Mouse (Mus musculus): Measurements from ENCODE around the gene Zfp541. TPM values are rescaled to one million over a fixed set of nuclear protein-coding genes. Genes with fewer than 3 reads are reported as not detected.

Gene Zfp541
- polyA plus RNA-seq, 1 experiment from 2014 or later, result 0.14 TPM

GRCm38 (mm10) chr7:16042850-16043775 lies 18.5 kb upstream of the Zfp541 start:
- H3K27me3 ChIP-seq (ENCODE audit: control insufficient read depth, insufficient read depth, low read depth, low read length), result no peaks in the 10 kb centered on the region
- H3K36me3 ChIP-seq (ENCODE audit: control insufficient read depth, insufficient read depth, low read length), result no peaks in the 10 kb centered on the region
- no peak overlapping the region for H3K4me2 ChIP-seq (ENCODE audit: low read length)
- H3K9me3 ChIP-seq (replicated peaks; ENCODE audit: control insufficient read depth, low read length, poor library complexity, severe bottlenecking), result no peaks in the 10 kb centered on the region
- WGBS, result 76% methylated on average over 10 of the region's 10 CpGs
- no peak for ATAC-seq
- no peak overlapping the region for H3K9ac ChIP-seq (ENCODE audit: low read depth, low read length)
- H3K4me1 ChIP-seq (ENCODE audit: control insufficient read depth, insufficient read depth, low read length), result peaks cover 28% of the 10 kb centered on the region
- no peak overlapping the region for H3K27ac ChIP-seq (ENCODE audit: low read length)
- H3K4me3 ChIP-seq (ENCODE audit: low read depth, low read length), result no peak overlapping the region

- peaks cover 29% of the 10 kb centered on the region for H3K4me1 ChIP-seq (ENCODE audit: control insufficient read depth, insufficient read depth, low read length)
- no peaks in the 10 kb centered on the region for H3K27me3 ChIP-seq (ENCODE audit: control insufficient read depth, insufficient read depth, low read depth, low read length)
- 10% methylated on average over 3 of the region's 3 CpGs for WGBS
- peak overlapping the region; percentile 8; the same call in 1 of the 2 replicates for H3K4me2 ChIP-seq (ENCODE audit: low read length)
- ATAC-seq, result no peak
- H3K4me3 ChIP-seq (ENCODE audit: low read depth, low read length), result no peak overlapping the region
- H3K36me3 ChIP-seq (ENCODE audit: control insufficient read depth, insufficient read depth, low read length), result no peaks in the 10 kb centered on the region
- H3K9me3 ChIP-seq (replicated peaks; ENCODE audit: control insufficient read depth, low read length, poor library complexity, severe bottlenecking), result no peaks in the 10 kb centered on the region
- peak overlapping the region; percentile 53; the same call in 1 of the 2 replicates for H3K27ac ChIP-seq (ENCODE audit: low read length)
- H3K9ac ChIP-seq (ENCODE audit: low read depth, low read length), result no peak overlapping the region; the same call in 1 of the 2 replicates
Observed at GRCm38 (mm10) chr7:16043861-16044435, 17.7 kb upstream of the Zfp541 start.

GRCm38 (mm10) chr7:16044531-16044930 lies 17.1 kb upstream of the Zfp541 start:
- Histone ChIP-seq H3K4me3 (ENCODE audit: low read depth, low read length) (no peak overlapping the region), H3K9me3 (replicated peaks; ENCODE audit: control insufficient read depth, low read length, poor library complexity, severe bottlenecking) (no peaks in the 10 kb centered on the region), H3K27me3 (ENCODE audit: control insufficient read depth, insufficient read depth, low read depth, low read length) (no peaks in the 10 kb centered on the region), H3K27ac (ENCODE audit: low read length) (peak overlapping the region; percentile 53; the same call in 1 of the 2 replicates), H3K36me3 (ENCODE audit: control insufficient read depth, insufficient read depth, low read length) (no peaks in the 10 kb centered on the region), H3K4me2 (ENCODE audit: low read length) (no peak overlapping the region; the same call in 1 of the 2 replicates), H3K9ac (ENCODE audit: low read depth, low read length) (no peak overlapping the region), H3K4me1 (ENCODE audit: control insufficient read depth, insufficient read depth, low read length) (peaks cover 35% of the 10 kb centered on the region)
- 38% methylated on average over 5 of the region's 5 CpGs for WGBS
- no peak for ATAC-seq

- Histone ChIP-seq H3K9me3 (replicated peaks; ENCODE audit: control insufficient read depth, low read length, poor library complexity, severe bottlenecking) (no peaks in the 10 kb centered on the region), H3K27ac (ENCODE audit: low read length) (peak overlapping the region; percentile 99), H3K4me3 (ENCODE audit: low read depth, low read length) (peak overlapping the region; percentile 73), H3K36me3 (ENCODE audit: control insufficient read depth, insufficient read depth, low read length) (no peaks in the 10 kb centered on the region), H3K4me2 (ENCODE audit: low read length) (peak overlapping the region; percentile 85), H3K4me1 (ENCODE audit: control insufficient read depth, insufficient read depth, low read length) (peaks cover 44% of the 10 kb centered on the region), H3K9ac (ENCODE audit: low read depth, low read length) (no peak overlapping the region), H3K27me3 (ENCODE audit: control insufficient read depth, insufficient read depth, low read depth, low read length) (no peaks in the 10 kb centered on the region)
- ATAC-seq, result no peak
- 64% methylated on average over 2 of the region's 2 CpGs for WGBS
Observed at GRCm38 (mm10) chr7:16045538-16045937, 16.1 kb upstream of the Zfp541 start.

- Histone ChIP-seq H3K9me3 (replicated peaks; ENCODE audit: control insufficient read depth, low read length, poor library complexity, severe bottlenecking) (no peaks in the 10 kb centered on the region), H3K27ac (ENCODE audit: low read length) (peak overlapping the region; percentile 99), H3K4me2 (ENCODE audit: low read length) (peak overlapping the region; percentile 85), H3K36me3 (ENCODE audit: control insufficient read depth, insufficient read depth, low read length) (no peaks in the 10 kb centered on the region), H3K9ac (ENCODE audit: low read depth, low read length) (peak overlapping the region; percentile 97), H3K27me3 (ENCODE audit: control insufficient read depth, insufficient read depth, low read depth, low read length) (no peaks in the 10 kb centered on the region), H3K4me1 (ENCODE audit: control insufficient read depth, insufficient read depth, low read length) (peaks cover 44% of the 10 kb centered on the region), H3K4me3 (ENCODE audit: low read depth, low read length) (peak overlapping the region; percentile 73)
- WGBS, result 3% methylated on average over 7 of the region's 7 CpGs
- peak; percentile 4; the same call in 1 of the 2 replicates for ATAC-seq
Observed at GRCm38 (mm10) chr7:16046101-16046480, 15.5 kb upstream of the Zfp541 start.

- Histone ChIP-seq H3K27me3 (ENCODE audit: control insufficient read depth, insufficient read depth, low read depth, low read length) (no peaks in the 10 kb centered on the region), H3K4me1 (ENCODE audit: control insufficient read depth, insufficient read depth, low read length) (peaks cover 44% of the 10 kb centered on the region), H3K4me3 (ENCODE audit: low read depth, low read length) (peak overlapping the region; percentile 73), H3K9me3 (replicated peaks; ENCODE audit: control insufficient read depth, low read length, poor library complexity, severe bottlenecking) (no peaks in the 10 kb centered on the region), H3K27ac (ENCODE audit: low read length) (peak overlapping the region; percentile 99), H3K36me3 (ENCODE audit: control insufficient read depth, insufficient read depth, low read length) (no peaks in the 10 kb centered on the region), H3K4me2 (ENCODE audit: low read length) (peak overlapping the region; percentile 85), H3K9ac (ENCODE audit: low read depth, low read length) (peak overlapping the region; percentile 97)
- ATAC-seq, result peak; percentile 26
- under 1% methylated on average over 43 of the region's 46 CpGs for WGBS
Observed at GRCm38 (mm10) chr7:16046481-16047337, 14.9 kb upstream of the Zfp541 start.

GRCm38 (mm10) chr7:16047338-16048146 lies 14.1 kb upstream of the Zfp541 start, which contains the start of gene Bicra:
Gene Bicra (minus strand): TSS chr7:16047921.
- H3K27ac ChIP-seq (ENCODE audit: low read length), result peak within 1 kb of the TSS; percentile 99
- H3K9ac ChIP-seq (ENCODE audit: low read depth, low read length), result peak within 1 kb of the TSS; percentile 97
- H3K27me3 ChIP-seq (ENCODE audit: control insufficient read depth, insufficient read depth, low read depth, low read length), result no peaks in the 10 kb centered on the region
- H3K9me3 ChIP-seq (replicated peaks; ENCODE audit: control insufficient read depth, low read length, poor library complexity, severe bottlenecking), result no peaks in the 10 kb centered on the region
- no peaks in the 10 kb centered on the region for H3K36me3 ChIP-seq (ENCODE audit: control insufficient read depth, insufficient read depth, low read length)
- ATAC-seq, result peak; percentile 80
- H3K4me3 ChIP-seq (ENCODE audit: low read depth, low read length), result peak within 1 kb of the TSS; percentile 73
- H3K4me1 ChIP-seq (ENCODE audit: control insufficient read depth, insufficient read depth, low read length), result peaks cover 48% of the 10 kb centered on the region
- peak within 1 kb of the TSS; percentile 85 for H3K4me2 ChIP-seq (ENCODE audit: low read length)
- whole genome bisulfite sequencing, result under 1% methylated on average over 50 of the region's 69 CpGs

- H3K4me2 ChIP-seq (ENCODE audit: low read length), result peak overlapping the region; percentile 85
- peak; percentile 86 for ATAC-seq
- H3K9ac ChIP-seq (ENCODE audit: low read depth, low read length), result peak overlapping the region; percentile 97
- peak overlapping the region; percentile 99 for H3K27ac ChIP-seq (ENCODE audit: low read length)
- H3K4me3 ChIP-seq (ENCODE audit: low read depth, low read length), result peak overlapping the region; percentile 73
- no peaks in the 10 kb centered on the region for H3K36me3 ChIP-seq (ENCODE audit: control insufficient read depth, insufficient read depth, low read length)
- H3K27me3 ChIP-seq (ENCODE audit: control insufficient read depth, insufficient read depth, low read depth, low read length), result no peaks in the 10 kb centered on the region
- no peaks in the 10 kb centered on the region for H3K9me3 ChIP-seq (replicated peaks; ENCODE audit: control insufficient read depth, low read length, poor library complexity, severe bottlenecking)
- peaks cover 48% of the 10 kb centered on the region for H3K4me1 ChIP-seq (ENCODE audit: control insufficient read depth, insufficient read depth, low read length)
- 0% methylated on average over 19 of the region's 20 CpGs for WGBS
Observed at GRCm38 (mm10) chr7:16048164-16048564, 13.4 kb upstream of the Zfp541 start.

All from midbrain, embryonic 16.5 days (tissue).